Mouse (Mus musculus) erythroblast, embryonic 14.5 days (primary cell): Measurements from ENCODE around the gene Rad54l.

Experiments
- GATA1 ChIP-seq: IDR thresholded peaks from 2 replicates; pipeline ENCODE4 v1.6.1; 2012; ENCODE audit warnings: low read length, inconsistent platforms, mixed read lengths
- TAL1 ChIP-seq: IDR thresholded peaks from 3 replicates; pipeline ENCODE4 v1.6.1; 2012; ENCODE audit warnings: low read length, inconsistent platforms, mixed read lengths

DNA sequence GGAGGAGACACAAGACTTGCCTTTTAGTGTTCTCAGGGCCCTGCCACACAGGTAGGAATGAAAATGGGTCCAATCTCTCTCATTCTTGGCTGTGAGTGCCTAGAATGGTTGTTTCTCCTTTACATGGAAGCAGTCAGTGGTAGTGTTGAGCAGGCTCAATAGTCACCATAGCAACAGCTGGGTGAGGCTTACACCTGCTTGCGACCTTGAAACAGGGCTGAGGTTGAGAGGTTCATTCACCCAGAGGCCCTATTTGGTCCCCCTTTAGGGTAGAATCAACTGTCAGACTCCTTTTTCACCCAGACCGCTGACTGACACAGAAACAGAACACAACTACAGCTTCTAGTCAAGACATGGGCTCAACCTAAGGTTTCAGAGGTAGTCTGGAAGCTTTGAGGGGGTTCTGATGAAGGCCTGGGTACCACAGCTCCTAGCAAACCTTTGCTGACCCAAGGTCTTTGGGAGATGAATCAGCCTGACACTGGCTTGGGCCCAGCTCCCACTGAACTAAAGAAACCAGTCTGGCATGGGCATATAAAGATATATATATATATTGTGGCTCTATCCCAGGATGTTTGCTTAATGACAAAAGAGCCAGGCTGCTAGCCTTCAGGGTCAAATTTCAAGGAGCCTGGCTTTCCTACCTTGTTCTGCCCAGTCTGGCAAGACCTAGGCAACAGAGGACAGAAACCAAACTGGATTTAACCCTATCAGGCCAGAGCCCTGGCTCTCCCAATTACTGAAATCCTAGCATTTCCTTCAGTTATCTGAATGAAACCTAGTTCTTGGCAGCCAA, 41.5 kb upstream of the Rad54l start:
- no peak for TF ChIP-seq GATA1
- TF ChIP-seq TAL1, result no peak
